ENCODE assay signal across 15 mouse cellular contexts in the genomic region with DNA sequence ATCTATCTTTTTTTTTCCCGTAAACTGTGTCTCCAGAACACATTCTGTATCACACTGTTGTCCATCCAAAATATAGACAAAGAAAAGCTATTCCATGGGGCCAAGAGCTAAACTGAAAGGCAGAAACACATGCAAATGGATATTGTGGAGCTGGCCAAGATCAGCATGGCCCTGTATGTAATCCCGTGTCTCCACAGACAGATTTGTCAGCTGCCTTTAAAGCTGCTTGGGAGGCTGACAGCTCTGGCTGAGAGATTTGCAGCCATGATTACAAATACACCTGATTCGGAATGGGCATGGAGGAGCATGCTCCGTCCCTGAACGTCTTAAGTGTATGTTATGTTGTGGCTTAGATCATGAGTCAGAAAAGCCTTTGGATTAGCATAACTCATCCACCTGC.
"Had no signal": no experiment of that assay in that cellular context is flagged by ENCODE, and none has a peak within 500 bp of the region (broad histone marks: within the 10 kb centered on the region; RNA-seq: fewer than 3 reads in every experiment).

No protein-coding gene starts in this region.

- H3K4me3 ChIP-seq: layer of hippocampus, adult 2 months; limb, embryonic 10.5 days; liver, embryonic 15.5 days; neural tube, embryonic 13.5 days; stomach, embryonic 15.5 days had no signal

- ATAC-seq: lung, postnatal 0 days had no signal

- H3K36me3 ChIP-seq: limb, embryonic 10.5 days; liver, embryonic 15.5 days; neural tube, embryonic 13.5 days; stomach, embryonic 15.5 days had no signal

- H3K27ac ChIP-seq: kidney, postnatal 0 days; layer of hippocampus, adult 2 months; limb, embryonic 10.5 days; liver, embryonic 15.5 days; neural tube, embryonic 13.5 days; stomach, embryonic 15.5 days had no signal

- H3K27me3 ChIP-seq: liver, embryonic 15.5 days; neural tube, embryonic 13.5 days; stomach, embryonic 15.5 days had no signal

- H3K9ac ChIP-seq: liver, embryonic 15.5 days; neural tube, embryonic 13.5 days; stomach, embryonic 15.5 days had no signal

- DNase-seq: kidney, adult 11 months; kidney, adult 9 months; kidney, postnatal 36 days; lung, adult 2 months; lung, postnatal 36 days; right cerebral cortex, postnatal 14 days; thymus, postnatal 36 days had no signal

- H3K4me2 ChIP-seq: liver, embryonic 11.5 days; liver, embryonic 15.5 days; neural tube, embryonic 13.5 days; stomach, embryonic 15.5 days had no signal

- H3K9me3 ChIP-seq: limb, embryonic 10.5 days; neural tube, embryonic 13.5 days; stomach, embryonic 15.5 days had no signal

- H3K4me1 ChIP-seq: limb, embryonic 10.5 days; liver, embryonic 15.5 days; stomach, embryonic 15.5 days had no signal
